Mouse (Mus musculus) embryonic fibroblast, embryonic 13.5 days (primary cell): ENCODE measurements around the gene Nckap5.

Experiments
- CTCF ChIP-seq: IDR thresholded peaks from 2 replicates; pipeline ENCODE4 v1.5.1; 2011; ENCODE audit warnings: mild to moderate bottlenecking, control low read depth, low read length, moderate library complexity, borderline replicate concordance; ENCODE audit not compliant: insufficient read depth
- POLR2A ChIP-seq: IDR thresholded peaks from 2 replicates; pipeline ENCODE4 v1.6.1; 2011; ENCODE audit warnings: low read depth, mild to moderate bottlenecking, control low read depth, low read length, moderate library complexity

DNA sequence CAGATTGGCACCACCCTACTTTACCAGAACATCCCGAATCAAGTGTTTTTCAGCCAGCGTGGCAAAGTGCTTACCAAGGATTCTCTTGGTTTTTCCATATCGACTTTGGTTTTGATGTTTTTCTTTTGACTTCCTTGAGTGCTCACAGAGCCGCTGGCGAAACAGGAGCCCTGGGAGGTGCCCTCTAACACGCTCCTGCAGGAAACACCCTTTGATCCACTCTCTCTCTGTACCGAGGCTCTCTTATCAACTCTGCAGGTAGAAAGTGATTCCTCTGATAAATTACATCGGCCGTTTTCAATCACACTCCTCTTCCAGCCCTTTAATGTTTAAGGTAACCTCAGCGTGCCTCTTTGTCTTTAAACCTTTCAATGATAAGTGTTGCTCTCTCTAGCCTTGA, 807.6 kb downstream of the Nckap5 start:
- TF ChIP-seq CTCF: no peak
- TF ChIP-seq POLR2A: no peak
